Mouse (Mus musculus) hindbrain, postnatal 0 days (tissue): ENCODE results near the gene Sppl2b. TPM values are rescaled to one million over a fixed set of nuclear protein-coding genes. Genes with fewer than 3 reads are reported as not detected.
A peak's percentile ranks its signal among the peaks of the same experiment; 100 is the strongest.

ENCODE experiments used
- ATAC-seq: fragments of 200-750 bp; cut with Nextera tagmentation; 2 replicates; pipeline ENCODE4 v1.8.0; 2017; ENCODE audit warnings: mild to moderate bottlenecking, moderate TSS enrichment, moderate library complexity
- DNase-seq: peaks from one replicate; pipeline ENCODE4 v3.0.0-alpha.2; 2015; ENCODE audit warnings: low spot score
- H3K27ac ChIP-seq: fragments of 300-500 bp; sonication (generic); 2 replicates; pipeline ENCODE4 v1.5.1; 2014; ENCODE audit warnings: mild to moderate bottlenecking
- H3K27me3 ChIP-seq: fragments of 300-500 bp; sonication (generic); 2 replicates; pipeline ENCODE4 v1.6.1; 2014; ENCODE audit warnings: low read length, mixed read lengths; ENCODE audit not compliant: insufficient read depth
- H3K36me3 ChIP-seq: fragments of 300-500 bp; sonication (generic); 2 replicates; pipeline ENCODE4 v1.6.1; 2014; ENCODE audit warnings: low read length, mixed read lengths; ENCODE audit not compliant: insufficient read depth
- H3K4me1 ChIP-seq: fragments of 300-500 bp; sonication (generic); 2 replicates; pipeline ENCODE4 v1.6.1; 2014; ENCODE audit warnings: antibody characterized with exemption, low read length, mixed read lengths; ENCODE audit not compliant: insufficient read depth
- H3K4me2 ChIP-seq: fragments of 300-500 bp; sonication (generic); 2 replicates; pipeline ENCODE4 v1.6.1; 2014; ENCODE audit warnings: low read depth, mild to moderate bottlenecking, low read length, moderate library complexity, mixed read lengths
- H3K4me3 ChIP-seq: fragments of 300-500 bp; sonication (generic); 2 replicates; pipeline ENCODE4 v1.5.1; 2014; ENCODE audit warnings: low read length
- H3K9ac ChIP-seq: fragments of 300-500 bp; sonication (generic); replicated peaks from 2 replicates; pipeline ENCODE4 v1.6.1; 2014; ENCODE audit warnings: mild to moderate bottlenecking, low read length, moderate library complexity, mixed read lengths
- H3K9me3 ChIP-seq: fragments of 300-500 bp; sonication (generic); 2 replicates; pipeline ENCODE4 v1.6.1; 2016; ENCODE audit warnings: low read length, mixed read lengths
- CTCF ChIP-seq: IDR thresholded peaks from 2 replicates; pipeline ENCODE4 v1.5.1; 2016; ENCODE audit warnings: antibody characterized with exemption, control low read depth, low read depth
- WGBS: fragments of 180-500 bp; shearing (Covaris S2); extraction: QIAGEN DNeasy Blood & Tissue Kit; methylation state at CpG from one replicate; pipeline ENCODE4 v1.1.7; 2014; 5-methylcytosine and 5-hydroxymethylcytosine counted together
- polyA plus RNA-seq: library from polyadenylated mRNA; unstranded; fragments of >200 nt; fragmentation: Nextera tagmentation; extraction: Ambion mirVana; gene quantifications from 2 replicates; pipeline ENCODE4 v1.2.1, GENCODE M21; 2015
- total RNA-seq: library from RNA; depleted of rRNA; stranded (reverse); fragments of >200 nt; gene quantifications from 2 replicates; pipeline ENCODE4 v1.2.3, GENCODE M21; 2014

Sppl2b gene
- total and polyA plus RNA-seq, 2 experiments from 2014 or later, result 76.2 to 161 TPM

DNA sequence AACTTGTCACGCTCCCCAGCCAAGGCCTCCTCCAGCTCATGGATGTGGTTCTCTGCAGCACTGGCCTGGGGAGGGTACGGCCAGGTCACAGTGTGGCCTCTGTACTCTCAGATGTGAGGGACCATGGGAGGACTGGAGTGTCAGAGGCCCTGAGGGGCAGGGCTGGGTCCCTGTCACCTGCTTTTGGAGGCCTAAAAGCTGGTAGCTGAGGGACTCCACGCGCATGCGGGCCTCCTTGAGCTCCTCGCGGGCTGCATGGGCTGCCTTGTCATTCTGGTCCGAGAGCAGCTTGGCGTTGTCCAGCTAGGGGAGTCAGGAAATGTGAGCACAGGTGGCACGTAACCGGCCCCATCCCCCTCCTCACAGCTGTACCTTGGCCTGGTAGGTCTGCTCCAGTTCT is 49.6 kb downstream of the Sppl2b start:
- TF ChIP-seq CTCF, result no peak
- WGBS, result 97% methylated on average over 11 of the region's 11 CpGs
- Histone ChIP-seq H3K4me1 (no peaks in the 10 kb centered on the region), H3K4me3 (no peak overlapping the region), H3K4me2 (no peak overlapping the region), H3K27ac (no peak overlapping the region), H3K9me3 (no peaks in the 10 kb centered on the region), H3K9ac (no peak overlapping the region), H3K36me3 (peaks cover 42% of the 10 kb centered on the region), H3K27me3 (no peaks in the 10 kb centered on the region)
- ATAC-seq, result no peak
- DNase-seq, result no peak

DNA sequence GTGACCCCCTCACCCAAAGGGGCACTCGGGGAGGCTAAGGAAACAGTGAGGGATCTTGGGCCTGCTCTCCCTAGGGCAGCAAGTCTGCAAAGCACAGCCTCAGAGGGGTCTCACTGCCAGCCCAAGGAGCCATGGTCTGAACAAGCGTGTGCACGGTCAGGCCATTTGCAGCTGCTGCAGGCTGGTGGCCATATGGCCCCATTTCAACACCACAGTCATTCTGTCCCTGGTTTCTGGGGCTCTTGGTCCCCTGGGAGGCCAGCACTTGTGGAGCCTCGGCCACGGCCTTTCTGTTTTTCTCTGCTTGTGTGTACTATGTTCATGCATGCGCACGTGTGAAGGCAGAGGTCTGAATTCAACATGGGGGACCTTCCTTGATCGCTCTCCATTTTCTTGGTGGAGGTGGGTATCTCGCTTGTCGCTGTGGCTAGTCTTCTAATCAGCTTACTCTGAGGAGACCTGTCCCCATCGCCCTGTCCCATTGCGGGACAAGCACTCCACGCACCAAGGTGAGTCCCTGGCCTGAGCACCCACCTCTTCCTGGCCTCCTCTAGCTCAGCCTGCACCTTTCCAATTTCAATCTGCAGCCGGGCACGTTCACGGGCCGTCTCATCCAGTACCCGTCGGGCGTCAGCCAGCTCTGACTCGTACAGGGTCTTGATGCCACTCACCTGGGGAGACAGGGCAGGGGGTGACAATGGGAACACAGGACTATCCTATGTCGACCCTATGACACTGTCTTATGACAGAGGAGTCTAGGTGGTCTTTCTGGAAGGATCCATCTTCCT is 54.5 kb downstream of the Sppl2b start:
- Histone ChIP-seq H3K36me3 (peaks cover 26% of the 10 kb centered on the region), H3K27me3 (no peaks in the 10 kb centered on the region), H3K9ac (no peak overlapping the region), H3K4me2 (no peak overlapping the region), H3K4me3 (no peak overlapping the region), H3K27ac (no peak overlapping the region), H3K9me3 (no peaks in the 10 kb centered on the region), H3K4me1 (no peaks in the 10 kb centered on the region)
- WGBS, result 92% methylated on average over 22 of the region's 22 CpGs
- ATAC-seq (no peak), DNase-seq (no peak)
- TF ChIP-seq CTCF, result no peak

DNA sequence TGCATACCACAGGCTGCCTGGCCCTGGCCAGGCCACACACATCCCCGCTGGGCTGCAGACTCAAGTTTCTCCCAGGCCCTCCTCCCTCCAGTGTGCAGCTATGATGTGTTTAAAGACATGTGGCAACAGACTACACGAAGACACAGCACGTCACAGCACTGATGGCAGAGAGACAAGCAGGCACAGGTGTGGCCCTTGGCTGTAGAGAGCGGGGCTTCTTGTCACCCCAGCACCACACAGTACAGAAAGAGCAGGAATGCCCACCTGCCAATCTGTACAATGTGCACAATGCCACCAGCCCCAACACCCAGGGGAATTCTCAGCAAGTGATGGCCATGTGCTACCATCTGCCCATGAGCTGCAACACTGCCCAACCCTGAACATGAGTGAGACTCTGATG is 56.3 kb downstream of the Sppl2b start:
- no peak overlapping the region for H3K4me2 ChIP-seq
- H3K4me1 ChIP-seq, result peaks cover 1% of the 10 kb centered on the region; the same call in 1 of the 2 replicates
- no peak for TF ChIP-seq CTCF
- H3K9me3 ChIP-seq, result no peaks in the 10 kb centered on the region
- no peak overlapping the region for H3K9ac ChIP-seq
- 88% methylated on average over 4 of the region's 4 CpGs for WGBS
- peaks cover 9% of the 10 kb centered on the region for H3K36me3 ChIP-seq
- no peak for DNase-seq
- H3K27ac ChIP-seq, result no peak overlapping the region
- H3K4me3 ChIP-seq, result no peak overlapping the region
- H3K27me3 ChIP-seq, result no peaks in the 10 kb centered on the region
- no peak for ATAC-seq

DNA sequence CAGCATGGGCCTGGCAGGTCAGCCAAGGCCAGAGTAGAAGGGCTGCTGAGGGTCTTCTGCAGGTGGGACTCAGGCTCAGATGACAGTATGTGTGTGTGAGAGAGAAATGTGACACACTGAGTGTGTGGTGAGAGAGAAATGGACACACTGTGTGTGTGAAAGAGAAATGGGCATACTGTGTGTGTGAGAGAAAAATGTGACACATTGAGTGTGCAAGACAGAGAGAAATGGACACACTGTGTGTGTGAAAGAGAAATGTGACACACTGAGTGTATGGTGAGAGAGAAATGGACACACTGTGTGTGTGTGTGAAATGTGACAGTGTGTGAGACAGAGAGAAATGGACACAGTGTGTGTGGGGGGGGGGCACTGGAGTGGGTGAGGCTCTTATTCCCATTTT is 56.8 kb downstream of the Sppl2b start:
- ATAC-seq (no peak), DNase-seq (no peak)
- no peak overlapping the region for H3K9ac ChIP-seq
- H3K27me3 ChIP-seq, result no peaks in the 10 kb centered on the region
- TF ChIP-seq CTCF, result no peak
- H3K4me3 ChIP-seq, result no peak overlapping the region
- H3K36me3 ChIP-seq, result peaks cover 7% of the 10 kb centered on the region
- H3K4me1 ChIP-seq, result peaks cover 5% of the 10 kb centered on the region; the same call in 1 of the 2 replicates
- no peaks in the 10 kb centered on the region for H3K9me3 ChIP-seq
- no peak overlapping the region for H3K4me2 ChIP-seq
- H3K27ac ChIP-seq, result no peak overlapping the region

DNA sequence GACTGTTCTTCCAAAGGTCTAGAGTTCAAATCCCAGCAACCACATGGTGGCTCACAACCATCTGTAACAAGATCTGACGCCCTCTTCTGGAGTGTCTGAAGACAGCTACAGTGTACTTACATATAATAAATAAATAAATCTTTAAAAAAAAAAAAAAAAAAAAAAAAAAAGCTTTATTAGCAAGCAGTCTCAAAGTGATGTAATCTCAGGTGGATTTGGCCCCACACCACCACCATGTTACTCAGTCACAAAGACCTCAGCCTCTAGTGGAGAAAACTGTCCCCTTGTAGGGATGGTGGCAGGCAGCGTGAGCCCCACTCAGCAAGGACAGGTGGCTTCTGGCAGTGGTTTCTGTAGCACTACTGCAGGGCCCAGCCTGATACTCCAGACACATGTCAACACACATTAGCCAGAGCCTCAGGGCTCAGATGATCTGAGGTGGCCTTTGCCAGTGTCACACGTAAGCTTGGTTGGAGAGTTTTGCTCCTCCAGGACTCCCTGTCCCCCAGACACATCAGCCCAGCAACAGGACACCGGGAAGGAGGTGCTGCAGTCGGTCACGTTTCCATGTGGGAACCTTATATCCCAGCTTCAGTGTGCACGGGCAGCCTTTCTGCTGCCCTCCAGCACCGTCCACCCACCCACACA is 58.4 kb downstream of the Sppl2b start:
- H3K27me3 ChIP-seq, result no peaks in the 10 kb centered on the region
- peaks cover 7% of the 10 kb centered on the region; the same call in 1 of the 2 replicates for H3K36me3 ChIP-seq
- DNase-seq (no peak), ATAC-seq (no peak)
- 88% methylated on average over 7 of the region's 8 CpGs for WGBS
- no peak for TF ChIP-seq CTCF
- peak overlapping the region; percentile 8 for H3K27ac ChIP-seq
- no peak overlapping the region for H3K9ac ChIP-seq
- H3K9me3 ChIP-seq, result no peaks in the 10 kb centered on the region
- H3K4me2 ChIP-seq, result no peak overlapping the region
- peaks cover 5% of the 10 kb centered on the region; the same call in 1 of the 2 replicates for H3K4me1 ChIP-seq
- H3K4me3 ChIP-seq, result no peak overlapping the region

DNA sequence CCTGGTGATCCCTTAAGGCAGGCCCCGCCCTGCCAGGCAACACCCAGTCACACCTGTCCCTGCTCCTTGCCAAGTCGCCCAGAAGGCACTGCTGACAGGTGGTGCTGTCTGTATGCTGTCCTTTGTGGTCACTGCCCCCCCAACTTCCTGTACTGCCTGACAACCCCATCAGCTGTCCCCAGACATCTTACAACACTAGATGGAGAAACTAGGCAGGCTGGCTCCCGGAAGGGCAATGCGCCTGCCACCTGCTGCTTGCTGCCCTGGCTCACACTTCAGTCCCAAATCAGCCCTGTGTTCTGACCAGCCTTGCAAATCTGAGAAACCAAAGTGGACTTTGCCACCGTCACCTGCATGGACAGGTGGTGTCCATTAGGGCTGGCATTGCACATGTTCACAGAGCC is 59.2 kb downstream of the Sppl2b start:
- Histone ChIP-seq H3K4me1 (peaks cover 5% of the 10 kb centered on the region; the same call in 1 of the 2 replicates), H3K9ac (no peak overlapping the region), H3K27ac (no peak overlapping the region; the same call in 1 of the 2 replicates), H3K4me3 (no peak overlapping the region), H3K27me3 (no peaks in the 10 kb centered on the region), H3K36me3 (peaks cover 7% of the 10 kb centered on the region; the same call in 1 of the 2 replicates), H3K4me2 (no peak overlapping the region), H3K9me3 (no peaks in the 10 kb centered on the region)
- DNase-seq (no peak), ATAC-seq (no peak)
- WGBS, result 88% methylated on average over 5 of the region's 5 CpGs
- TF ChIP-seq CTCF, result no peak

DNA sequence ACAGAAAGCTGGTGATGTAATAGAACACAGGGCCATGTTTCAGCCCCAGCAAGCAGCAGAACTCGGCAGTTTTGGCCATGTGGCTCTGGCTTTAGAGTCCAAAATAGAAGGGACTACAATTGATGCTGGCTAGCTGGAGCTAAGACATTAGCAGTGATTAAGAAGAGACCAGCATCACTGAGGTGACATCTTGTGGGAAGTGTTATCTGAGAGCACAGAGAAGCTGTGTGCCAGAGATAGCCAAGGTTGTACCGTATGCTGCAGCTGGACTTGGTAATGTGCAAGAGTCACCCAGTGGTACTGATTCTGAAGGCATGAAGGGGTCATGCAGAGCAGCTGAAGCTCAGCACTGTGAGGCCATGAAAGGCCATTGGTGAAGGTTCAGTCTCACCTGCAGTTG is 60.2 kb downstream of the Sppl2b start:
- peaks cover 5% of the 10 kb centered on the region; the same call in 1 of the 2 replicates for H3K4me1 ChIP-seq
- no peak overlapping the region for H3K9ac ChIP-seq
- no peak overlapping the region for H3K4me2 ChIP-seq
- H3K27ac ChIP-seq, result no peak overlapping the region
- H3K36me3 ChIP-seq, result no peaks in the 10 kb centered on the region
- ATAC-seq (no peak), DNase-seq (no peak)
- H3K9me3 ChIP-seq, result no peaks in the 10 kb centered on the region
- no peak overlapping the region for H3K4me3 ChIP-seq
- WGBS, result 84% methylated on average over 2 of the region's 2 CpGs
- TF ChIP-seq CTCF, result no peak
- no peaks in the 10 kb centered on the region for H3K27me3 ChIP-seq
